Mouse (Mus musculus) embryonic facial prominence, embryonic 11.5 days (tissue): ENCODE measurements around the gene Bace1. TPM values are rescaled to one million over a fixed set of nuclear protein-coding genes. Genes with fewer than 3 reads are reported as not detected.

Source experiments
- ATAC-seq: fragments of 200-750 bp; cut with Nextera tagmentation; replicated peaks from 2 replicates; pipeline ENCODE4 v1.8.0; 2017; ENCODE audit warnings: low read depth; ENCODE audit not compliant: insufficient number of reproducible peaks, low FRiP score, low TSS enrichment
- DNase-seq: peaks from one replicate; pipeline ENCODE4 v3.0.0-alpha.2; 2015; ENCODE audit warnings: low spot score
- H3K27ac ChIP-seq: fragments of 300-500 bp; sonication (generic); replicated peaks from 2 replicates; pipeline ENCODE4 v1.5.1; 2014; ENCODE audit warnings: mild to moderate bottlenecking, low read depth, low read length, control low read depth
- H3K27me3 ChIP-seq: fragments of 300-500 bp; sonication (generic); 2 replicates; pipeline ENCODE4 v1.6.1; 2014; ENCODE audit warnings: mild to moderate bottlenecking, low read length, moderate library complexity, mixed read lengths; ENCODE audit not compliant: control insufficient read depth, insufficient read depth
- H3K36me3 ChIP-seq: fragments of 300-500 bp; sonication (generic); replicated peaks from 2 replicates; pipeline ENCODE4 v1.6.1; 2014; ENCODE audit warnings: low read depth, mild to moderate bottlenecking, low read length, moderate library complexity, mixed read lengths; ENCODE audit not compliant: control insufficient read depth, insufficient read depth
- H3K4me1 ChIP-seq: fragments of 300-500 bp; sonication (generic); 2 replicates; pipeline ENCODE4 v1.6.1; 2014; ENCODE audit warnings: low read length, mixed read lengths; ENCODE audit not compliant: control insufficient read depth, insufficient read depth
- H3K4me2 ChIP-seq: fragments of 300-500 bp; sonication (generic); 2 replicates; pipeline ENCODE4 v1.6.1; 2014; ENCODE audit warnings: low read depth, mild to moderate bottlenecking, control low read depth, low read length, moderate library complexity
- H3K4me3 ChIP-seq: fragments of 300-500 bp; sonication (generic); 2 replicates; pipeline ENCODE4 v1.5.1; 2014; ENCODE audit warnings: low read depth, low read length, control low read depth
- H3K9ac ChIP-seq: fragments of 300-500 bp; sonication (generic); replicated peaks from 2 replicates; pipeline ENCODE4 v1.6.1; 2014; ENCODE audit warnings: mild to moderate bottlenecking, control low read depth, low read length
- H3K9me3 ChIP-seq: fragments of 300-500 bp; sonication (generic); replicated peaks from 2 replicates; pipeline ENCODE4 v1.6.1; 2016; ENCODE audit warnings: mild to moderate bottlenecking, low read length, inconsistent platforms, mixed read lengths; ENCODE audit not compliant: control insufficient read depth
- WGBS: fragments of 180-500 bp; shearing (Covaris S2); extraction: QIAGEN DNeasy Blood & Tissue Kit; methylation state at CpG from one replicate; pipeline ENCODE4 v1.1.7; 2014; 5-methylcytosine and 5-hydroxymethylcytosine counted together
- polyA plus RNA-seq: library from polyadenylated mRNA; unstranded; fragments of >200 nt; fragmentation: Nextera tagmentation; extraction: Ambion mirVana; gene quantifications from 2 replicates; pipeline ENCODE4 v1.2.1, GENCODE M21; 2014

The Bace1 gene
- polyA plus RNA-seq, 1 experiment from 2014 or later = 17.8 TPM

GRCm38 (mm10) chr9:45907078-45907428 lies 68.7 kb downstream of the Bace1 start:
- Histone ChIP-seq H3K9ac (peak overlapping the region; percentile 92), H3K9me3 (no peaks in the 10 kb centered on the region), H3K36me3 (no peaks in the 10 kb centered on the region), H3K4me1 (no peaks in the 10 kb centered on the region; the same call in 1 of the 2 replicates), H3K27me3 (no peaks in the 10 kb centered on the region), H3K4me3 (peak overlapping the region; percentile 96), H3K27ac (0 out of 2 replicates have a peak overlapping the region, but pooled peaks have one; percentile 78), H3K4me2 (peak overlapping the region; percentile 75)
- peak; percentile 8 for DNase-seq
- WGBS = 1% methylated on average over 19 of the region's 19 CpGs
- peak; percentile 46; the same call in 1 of the 2 replicates for ATAC-seq

- Histone ChIP-seq H3K4me2 (no peak overlapping the region), H3K9ac (no peak overlapping the region), H3K27me3 (no peaks in the 10 kb centered on the region), H3K9me3 (no peaks in the 10 kb centered on the region), H3K4me3 (no peak overlapping the region), H3K27ac (no peak overlapping the region), H3K4me1 (no peaks in the 10 kb centered on the region; the same call in 1 of the 2 replicates), H3K36me3 (no peaks in the 10 kb centered on the region; the same call in none of the 2 replicates)
- no peak for ATAC-seq
- DNase-seq = no peak
- 98% methylated on average over 3 of the region's 3 CpGs for WGBS
Observed at GRCm38 (mm10) chr9:45910995-45911394, 72.6 kb downstream of the Bace1 start.

DNA sequence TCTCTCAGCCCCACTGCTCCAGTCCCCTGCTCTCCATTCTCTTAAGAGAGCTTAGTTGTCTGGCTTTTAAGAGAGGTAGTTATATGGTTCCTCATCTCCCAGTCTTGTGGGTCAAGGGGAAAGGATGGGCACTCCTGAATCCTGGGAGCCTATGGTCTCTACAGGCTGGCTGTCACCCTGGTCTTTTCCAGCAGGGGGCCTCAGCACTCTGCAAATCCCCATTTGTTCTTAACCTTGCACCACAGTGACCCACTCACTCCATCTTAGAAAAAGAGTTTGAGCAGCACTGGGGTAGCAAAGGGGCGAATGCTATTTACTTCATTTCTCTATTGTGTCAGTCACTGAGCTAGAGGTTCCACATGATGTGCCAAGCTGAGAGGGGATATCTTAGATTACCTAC lies 73.3 kb downstream of the Bace1 start:
- no peaks in the 10 kb centered on the region for H3K27me3 ChIP-seq
- H3K4me3 ChIP-seq = no peak overlapping the region
- ATAC-seq (no peak), DNase-seq (peak; percentile 43)
- H3K27ac ChIP-seq = no peak overlapping the region
- WGBS = 77% methylated on average over 1 of the region's 1 CpGs
- H3K4me1 ChIP-seq = no peaks in the 10 kb centered on the region; the same call in 1 of the 2 replicates
- no peaks in the 10 kb centered on the region; the same call in none of the 2 replicates for H3K36me3 ChIP-seq
- no peaks in the 10 kb centered on the region for H3K9me3 ChIP-seq
- no peak overlapping the region for H3K4me2 ChIP-seq
- no peak overlapping the region for H3K9ac ChIP-seq

Other genes with a start within 250 kb of the Bace1 start
- gene Cep164, start 9.9 kb upstream of the Bace1 start, polyA plus RNA-seq = 21.7 and 22.0 TPM in 2 replicates
- 9.6 and 13.2 TPM in 2 replicates for gene Pcsk7, start 67.9 kb downstream of the Bace1 start, polyA plus RNA-seq
- 53.1 and 54.4 TPM in 2 replicates for gene Rnf214, start 68.3 kb downstream of the Bace1 start, polyA plus RNA-seq
- 14.1 and 16.3 TPM in 2 replicates for gene Tagln, start 97.5 kb downstream of the Bace1 start, polyA plus RNA-seq
- gene Sidt2, start 116.7 kb downstream of the Bace1 start, polyA plus RNA-seq = 23.6 and 23.8 TPM in 2 replicates
- 227 and 229 TPM in 2 replicates for gene Pafah1b2, start 174.1 kb downstream of the Bace1 start, polyA plus RNA-seq
- 6.9 and 8.2 TPM in 2 replicates for gene Sik3, start 174.2 kb downstream of the Bace1 start, polyA plus RNA-seq